Mouse (Mus musculus): ENCODE measurements around the gene Marveld3. TPM values are rescaled to one million over a fixed set of nuclear protein-coding genes. Genes with fewer than 3 reads are reported as not detected.

Gene Marveld3
- not detected for polyA plus RNA-seq (2017; shearing (Covaris generic))

GRCm38 (mm10) chr8:109961693-109962367 lies at the start of gene Marveld3:
Gene Marveld3, minus strand, starts transcription at chr8:109962203.

DNA sequence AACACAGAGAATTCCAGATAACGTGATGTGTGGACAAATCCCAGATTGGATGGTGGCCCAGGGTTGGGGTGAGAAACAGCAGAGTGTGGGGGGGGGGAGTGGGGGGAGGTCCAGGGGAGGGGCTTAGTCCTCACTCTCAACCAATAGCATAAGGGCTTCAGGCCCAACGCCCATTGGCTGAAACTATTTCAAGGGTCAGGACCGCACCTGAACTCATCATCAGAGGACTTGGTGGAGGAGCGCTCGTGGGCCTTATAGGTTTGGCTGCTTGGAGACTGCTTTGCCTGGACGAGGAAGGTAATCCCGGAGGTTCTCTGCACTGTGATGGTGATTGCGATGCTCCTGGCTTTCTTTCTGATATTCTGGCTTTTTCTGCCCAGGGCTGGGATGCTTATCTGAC lies 28.2 kb upstream of the Marveld3 start, which contains the start of gene Tat:
TSS of gene Tat (plus strand) at position 214 of the 400 bp plus-strand sequence.

Other genes with a start within 250 kb of the Marveld3 start
- 2.2 TPM for gene Atxn1l, start 224.5 kb downstream of the Marveld3 start, polyA plus RNA-seq (2017; shearing (Covaris generic))
- 73.3 TPM for gene Ap1g1, start 183.6 kb downstream of the Marveld3 start, polyA plus RNA-seq (2017; shearing (Covaris generic))
- 0.89 TPM for gene Phlpp2, start 93.7 kb downstream of the Marveld3 start, polyA plus RNA-seq (2017; shearing (Covaris generic))
- gene Tat, start 28.2 kb upstream of the Marveld3 start, polyA plus RNA-seq (2017; shearing (Covaris generic)) = not detected
- gene Chst4, start 77.5 kb upstream of the Marveld3 start, polyA plus RNA-seq (2017; shearing (Covaris generic)) = not detected
- gene Zfp612, start 117.5 kb upstream of the Marveld3 start, polyA plus RNA-seq (2017; shearing (Covaris generic)) = 4.9 TPM
- not detected for gene Gm21964, start 139.0 kb upstream of the Marveld3 start, polyA plus RNA-seq (2017; shearing (Covaris generic))
- gene Gm17720, start 140.6 kb upstream of the Marveld3 start, polyA plus RNA-seq (2017; shearing (Covaris generic)) = not detected
- gene Calb2, start 206.0 kb upstream of the Marveld3 start, polyA plus RNA-seq (2017; shearing (Covaris generic)) = not detected

Data from inflammation-experienced regulatory T-cells, adult 16 weeks (primary cell).